In the genomic region with DNA sequence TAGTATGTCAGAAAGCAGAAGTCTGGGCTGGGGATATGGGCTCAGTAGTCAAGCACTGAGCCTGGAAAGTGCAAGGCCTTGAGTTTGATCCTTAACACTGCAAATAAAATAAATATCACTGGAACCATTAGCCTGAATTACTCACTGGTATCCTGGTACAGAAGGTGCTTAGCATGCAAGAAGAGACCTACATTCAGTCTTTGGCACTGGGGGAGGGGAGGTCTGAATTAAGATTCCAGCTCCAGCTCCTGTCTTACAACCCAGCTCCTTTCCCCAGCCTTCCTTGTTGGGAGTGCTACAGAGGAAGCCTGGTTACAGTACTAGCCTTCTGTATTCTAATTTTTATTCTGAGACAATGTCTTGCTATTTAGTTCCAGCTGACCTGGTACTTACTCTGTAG, we compare ENCODE assay signal across 24 mouse cellular contexts.
"Had no signal": no experiment of that assay in that cellular context is flagged by ENCODE, and none has a peak within 500 bp of the region (broad histone marks: within the 10 kb centered on the region; RNA-seq: fewer than 3 reads in every experiment).

No protein-coding gene starts in this region.

- H3K4me3 ChIP-seq: heart, adult 2 months; heart, embryonic 13.5 days; heart, embryonic 15.5 days; hindbrain, embryonic 13.5 days; hindbrain, embryonic 15.5 days; kidney, embryonic 15.5 days; limb, embryonic 13.5 days; limb, embryonic 15.5 days; liver, embryonic 12.5 days had no signal

- H3K36me3 ChIP-seq: heart, embryonic 13.5 days; heart, embryonic 15.5 days; hindbrain, embryonic 13.5 days; hindbrain, embryonic 15.5 days; kidney, embryonic 15.5 days; limb, embryonic 13.5 days; limb, embryonic 15.5 days; liver, embryonic 12.5 days had no signal

- H3K27me3 ChIP-seq: heart, embryonic 13.5 days; heart, embryonic 15.5 days; hindbrain, embryonic 13.5 days; hindbrain, embryonic 15.5 days; kidney, embryonic 15.5 days; limb, embryonic 13.5 days; limb, embryonic 15.5 days; liver, embryonic 12.5 days had no signal

- ATAC-seq: hindbrain, postnatal 0 days; intestine, embryonic 16.5 days; liver, embryonic 12.5 days had no signal

- H3K4me2 ChIP-seq: heart, embryonic 11.5 days; heart, embryonic 13.5 days; heart, embryonic 15.5 days; hindbrain, embryonic 13.5 days; hindbrain, embryonic 15.5 days; kidney, embryonic 15.5 days; limb, embryonic 13.5 days; limb, embryonic 15.5 days; liver, embryonic 12.5 days had no signal

- H3K27ac ChIP-seq: heart, adult 2 months; heart, embryonic 13.5 days; heart, embryonic 15.5 days; hindbrain, embryonic 13.5 days; hindbrain, embryonic 15.5 days; hindbrain, postnatal 0 days; kidney, embryonic 15.5 days; kidney, postnatal 0 days; limb, embryonic 13.5 days; limb, embryonic 15.5 days; liver, embryonic 12.5 days had no signal

- DNase-seq: gastrocnemius, postnatal 14 days; gastrocnemius, postnatal 36 days; heart, adult 11 months; heart, adult 2 months; heart, postnatal 14 days; heart, postnatal 36 days; kidney, adult 11 months; kidney, adult 2 months; kidney, adult 9 months; kidney, postnatal 14 days; kidney, postnatal 36 days; left cerebral cortex, postnatal 4 days had no signal

- H3K9me3 ChIP-seq: heart, embryonic 13.5 days; heart, embryonic 15.5 days; hindbrain, embryonic 13.5 days; hindbrain, embryonic 15.5 days; kidney, embryonic 15.5 days; limb, embryonic 13.5 days; limb, embryonic 15.5 days; liver, embryonic 12.5 days had no signal

- H3K9ac ChIP-seq: heart, embryonic 13.5 days; heart, embryonic 15.5 days; hindbrain, embryonic 13.5 days; hindbrain, embryonic 15.5 days; kidney, embryonic 15.5 days; limb, embryonic 13.5 days; limb, embryonic 15.5 days; liver, embryonic 12.5 days had no signal
